9 mouse cellular contexts compared by ENCODE assay signal in the genomic region with DNA sequence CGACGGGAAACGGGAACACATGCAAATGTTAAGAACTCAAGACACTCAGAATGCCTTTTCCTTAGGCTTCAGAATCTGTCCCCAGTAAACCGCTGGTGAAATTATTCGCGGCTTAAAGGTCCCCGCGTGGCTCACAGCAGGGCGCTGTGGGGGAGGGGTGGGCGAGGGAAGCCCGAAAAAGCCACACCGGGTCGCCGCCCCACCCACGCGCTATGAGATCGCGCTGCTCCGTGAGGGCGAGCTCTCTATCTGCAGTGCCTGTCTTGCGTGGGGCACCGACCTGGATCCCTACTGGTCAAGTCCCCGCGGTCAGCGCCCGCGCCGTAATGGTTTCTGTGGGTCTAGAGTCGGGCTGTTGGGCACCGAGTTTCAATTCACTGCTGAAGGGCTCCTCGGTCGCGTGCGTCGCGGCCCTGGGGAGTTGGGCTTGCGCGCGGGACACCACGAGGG. TPM values are rescaled to one million over a fixed set of nuclear protein-coding genes. Genes with fewer than 3 reads are reported as not detected.
DNase-seq lines count a peak whose midpoint lies in the region; ATAC-seq and TF ChIP-seq lines count a peak whose summit lies in the region.
"Had no signal": no experiment of that assay in that cellular context is flagged by ENCODE, and none has a peak within 500 bp of the region (broad histone marks: within the 10 kb centered on the region; RNA-seq: fewer than 3 reads in every experiment).

No protein-coding gene starts in this region.

- H3K9me3 ChIP-seq in liver, embryonic 15.5 days (replicated peaks), result no peaks in the 10 kb centered on the region

- TF ChIP-seq CTCF in brain, embryonic 14.5 days (IDR thresholded peaks at IDR 0.05; ENCODE audit: borderline replicate concordance, extremely low read depth, insufficient read depth, insufficient read length), result no peak

- WGBS in liver, embryonic 15.5 days (ENCODE audit: insufficient replicate concordance), result 1% methylated on average over 40 of the region's 40 CpGs

- no peak overlapping the region for H3K9ac ChIP-seq in liver, embryonic 15.5 days

- peak overlapping the region; percentile 46 for H3K4me3 ChIP-seq in liver, embryonic 15.5 days (replicated peaks)

- ATAC-seq in frontal cortex, adult (ENCODE audit: low TSS enrichment), result no peak
- no peak for ATAC-seq in liver, embryonic 15.5 days (ENCODE audit: insufficient read depth)
- no peak for ATAC-seq in erythroid progenitor cell, adult 5-6 weeks (replicated peaks; ENCODE audit: low FRiP score, poor library complexity, severe bottlenecking)

- peak; percentile 19 to 53 for DNase-seq in frontal cortex, adult 2 months (ENCODE audit: extremely low spot score in 1 of 2, low spot score in 1 of 2)
- DNase-seq in brain, embryonic 14.5 days (ENCODE audit: low read depth), result peak; percentile 76
- DNase-seq in gastrocnemius, postnatal 4 days (ENCODE audit: low spot score in 2 of 2), result peak; percentile 36 to 39
- peak; percentile 15 to 44 for DNase-seq in layer of hippocampus, adult 18-20 months (ENCODE audit: low spot score in 2 of 2)
- peak; percentile 52 for DNase-seq in right cerebral cortex, adult 18-20 months

- H3K36me3 ChIP-seq in liver, embryonic 15.5 days (replicated peaks), result no peaks in the 10 kb centered on the region

- no peak for TF ChIP-seq POLR2A in brain, embryonic 14.5 days (IDR thresholded peaks at IDR 0.05; ENCODE audit: borderline replicate concordance, extremely low read depth, insufficient read depth, insufficient read length, poor library complexity, severe bottlenecking)

- H3K27ac ChIP-seq in liver, embryonic 15.5 days (replicated peaks), result no peak overlapping the region

- H3K4me2 ChIP-seq in liver, embryonic 15.5 days, result peak overlapping the region; percentile 60

- H3K4me1 ChIP-seq in liver, embryonic 15.5 days (replicated peaks), result peaks cover 12% of the 10 kb centered on the region

- peaks cover 66% of the 10 kb centered on the region for H3K27me3 ChIP-seq in liver, embryonic 15.5 days

RNA-seq across cellular contexts. Expression of a gene that starts 3.6 kb away (rescaled TPM):
- 11.8 and 12.4 TPM in 2 replicates for polyA plus RNA-seq in frontal cortex, adult 2 months (2012; rRNA removed)
- 238 and 273 TPM in 2 replicates for polyA plus RNA-seq in brain, embryonic 14.5 days (2012; rRNA removed)
- total RNA-seq in gastrocnemius, postnatal 4 days (2021), result 10 to 100 TPM; 10.6 to 12.0 TPM
- total RNA-seq in layer of hippocampus, adult 18-20 months (2021), result 10 to 100 TPM; 12.6 to 16.3 TPM
- 0.91 and 0.98 TPM in 2 replicates for polyA plus RNA-seq in liver, embryonic 15.5 days (2015; fragmentation: Nextera tagmentation; extraction: Ambion mirVana)
- not detected in 2 replicates for total RNA-seq in erythroid progenitor cell, adult 5-6 weeks (2015; ENCODE audit: low replicate concordance)
- not detected in 2 replicates for total RNA-seq in erythroid progenitor cell, adult 5-6 weeks (2017; ENCODE audit: low replicate concordance)
- total RNA-seq: MEL had no signal

Comparison
In these comparisons a context has a peak if more than half of its experiments do, and no peak if none do; other contexts are left out.
1. RNA of a gene that starts 3.6 kb away (total RNA-seq): 12.6 to 16.3 TPM in layer of hippocampus, adult 18-20 months and 10.6 to 12.0 TPM in gastrocnemius, postnatal 4 days; not detected in erythroid progenitor cell, adult 5-6 weeks; every median in the first group is over 10 times any median in the second.
2. Peak in every context shown above with its lines, with median percentiles within 50 percentile points of each other: DNase-seq.